Mouse (Mus musculus) MEL (cell line): ENCODE results near the gene Rffl. TPM values are rescaled to one million over a fixed set of nuclear protein-coding genes. Genes with fewer than 3 reads are reported as not detected.

Experiments used
- DNase-seq: peaks from one replicate; pipeline ENCODE4 v3.0.0; 2011; ENCODE audit warnings: low read depth, low spot score
- H3K27ac ChIP-seq: 2 replicates; pipeline ENCODE4 v1.5.1; 2012; ENCODE audit warnings: low read depth, mild to moderate bottlenecking, control low read depth, low read length, moderate library complexity; ENCODE audit not compliant: control insufficient read depth
- H3K27me3 ChIP-seq, 2 experiments: fragments of 150-350 bp in 1 of 2; sonication (generic) in 1 of 2; 2 replicates each; pipeline ENCODE4 v1.6.1; 2012; ENCODE audit warnings: low read length in 2 of 2, mild to moderate bottlenecking in 2 of 2, improper control_type of control experiment in 1 of 2, moderate library complexity in 1 of 2; ENCODE audit not compliant: insufficient read depth in 2 of 2, control insufficient read depth in 1 of 2
- H3K36me3 ChIP-seq, 2 experiments: 2 replicates each; pipeline ENCODE4 v1.6.1; 2012 to 2014; ENCODE audit warnings: low read length in 2 of 2, improper control_type of control experiment in 1 of 2, inconsistent platforms in 1 of 2, mild to moderate bottlenecking in 1 of 2; ENCODE audit not compliant: insufficient read depth in 2 of 2, control insufficient read depth in 1 of 2
- H3K4me1 ChIP-seq, 2 experiments: fragments of 150-350 bp in 1 of 2; sonication (generic) in 1 of 2; 2 replicates each; pipeline ENCODE4 v1.6.1; 2012; ENCODE audit warnings: low read length in 2 of 2, improper control_type of control experiment in 1 of 2, mild to moderate bottlenecking in 1 of 2; ENCODE audit not compliant: insufficient read depth in 2 of 2, control insufficient read depth in 1 of 2
- H3K4me3 ChIP-seq, 2 experiments: fragments of 150-350 bp in 1 of 2; sonication (generic) in 1 of 2; 2 replicates each; pipeline ENCODE4 v1.5.1; 2012; ENCODE audit warnings: low read depth in 2 of 2, low read length in 2 of 2, mild to moderate bottlenecking in 2 of 2, moderate library complexity in 2 of 2, control low read depth in 1 of 2, improper control_type of control experiment in 1 of 2; ENCODE audit not compliant: control insufficient read depth in 1 of 2, insufficient read depth in 1 of 2
- H3K79me2 ChIP-seq: 2 replicates; pipeline ENCODE4 v1.6.1; 2012; ENCODE audit warnings: mild to moderate bottlenecking, low read length, moderate library complexity; ENCODE audit not compliant: control insufficient read depth, poor library complexity, insufficient read depth
- H3K9ac ChIP-seq: 2 replicates; pipeline ENCODE4 v1.6.1; 2012; ENCODE audit warnings: low read depth, mild to moderate bottlenecking, control low read depth, low read length, moderate library complexity; ENCODE audit not compliant: control insufficient read depth, poor library complexity, severe bottlenecking
- H3K9me3 ChIP-seq: fragments of 150-350 bp; sonication (generic); replicated peaks from 2 replicates; pipeline ENCODE4 v1.6.1; 2012; ENCODE audit warnings: mild to moderate bottlenecking, low read length, improper control_type of control experiment, moderate library complexity; ENCODE audit not compliant: insufficient read depth
- BHLHE40 ChIP-seq: IDR thresholded peaks from 2 replicates; pipeline ENCODE4 v1.6.1; 2012; ENCODE audit warnings: low read depth, mild to moderate bottlenecking, inconsistent platforms, low read length, improper control_type of control experiment, borderline replicate concordance
- CHD1 ChIP-seq: IDR thresholded peaks from 2 replicates; pipeline ENCODE4 v1.6.1; 2012; ENCODE audit warnings: low read depth, mild to moderate bottlenecking, inconsistent platforms, low read length, improper control_type of control experiment
- CHD2 ChIP-seq: IDR thresholded peaks from 2 replicates; pipeline ENCODE4 v1.6.1; 2011; ENCODE audit warnings: low read length, improper control_type of control experiment
- CTCF ChIP-seq, 3 experiments: IDR thresholded peaks in 2 of 3; conservative IDR thresholded peaks in 1 of 3; 2 replicates each; pipeline ENCODE4 v1.5.1; 2011 to 2012; ENCODE audit warnings: low read length in 3 of 3, low read depth in 2 of 3, mild to moderate bottlenecking in 2 of 3, improper control_type of control experiment in 1 of 3, inconsistent platforms in 1 of 3, mixed read lengths in 1 of 3, moderate library complexity in 1 of 3; ENCODE audit not compliant: control insufficient read depth in 1 of 3, insufficient read depth in 1 of 3, poor library complexity in 1 of 3, severe bottlenecking in 1 of 3
- E2F4 ChIP-seq: IDR thresholded peaks from 2 replicates; pipeline ENCODE4 v1.6.1; 2011; ENCODE audit warnings: low read depth, low read length, improper control_type of control experiment, borderline replicate concordance
- EP300 ChIP-seq, 2 experiments: IDR thresholded peaks; 2 replicates each; pipeline ENCODE4 v1.6.1; 2011; ENCODE audit warnings: improper control_type of control experiment in 2 of 2, low read length in 2 of 2, low read depth in 1 of 2, mild to moderate bottlenecking in 1 of 2
- ETS1 ChIP-seq: IDR thresholded peaks from 2 replicates; pipeline ENCODE4 v1.6.1; 2012; ENCODE audit warnings: low read depth, mild to moderate bottlenecking, inconsistent platforms, low read length, improper control_type of control experiment, moderate library complexity
- GABPA ChIP-seq: IDR thresholded peaks from 2 replicates; pipeline ENCODE4 v1.6.1; 2012; ENCODE audit warnings: low read depth, mild to moderate bottlenecking, inconsistent platforms, low read length, improper control_type of control experiment, moderate library complexity
- GATA1 ChIP-seq: IDR thresholded peaks from 2 replicates; pipeline ENCODE4 v1.6.1; 2011; ENCODE audit warnings: low read depth, low read length, improper control_type of control experiment
- HCFC1 ChIP-seq: IDR thresholded peaks from 2 replicates; pipeline ENCODE4 v1.6.1; 2012; ENCODE audit warnings: low read depth, mild to moderate bottlenecking, inconsistent platforms, low read length, improper control_type of control experiment, moderate library complexity
- JUND ChIP-seq: IDR thresholded peaks from 2 replicates; pipeline ENCODE4 v1.6.1; 2011; ENCODE audit warnings: low read depth, mild to moderate bottlenecking, improper control_type of control experiment, low read length
- KAT2A ChIP-seq: conservative IDR thresholded peaks from 2 replicates; pipeline ENCODE4 v1.6.1; 2012; ENCODE audit warnings: low read depth, low read length, improper control_type of control experiment, inconsistent platforms
- MAFK ChIP-seq: IDR thresholded peaks from 2 replicates; pipeline ENCODE4 v1.6.1; 2011; ENCODE audit warnings: low read depth, mild to moderate bottlenecking, low read length, improper control_type of control experiment, borderline replicate concordance
- MAZ ChIP-seq: IDR thresholded peaks from 2 replicates; pipeline ENCODE4 v1.6.1; 2012; ENCODE audit warnings: low read depth, mild to moderate bottlenecking, inconsistent platforms, low read length, improper control_type of control experiment
- MEF2A ChIP-seq: IDR thresholded peaks from 2 replicates; pipeline ENCODE4 v1.6.1; 2014; ENCODE audit warnings: low read depth, mild to moderate bottlenecking, inconsistent platforms, low read length, improper control_type of control experiment; ENCODE audit not compliant: poor library complexity, insufficient replicate concordance, severe bottlenecking; ENCODE audit errors: extremely low read depth
- MXI1 ChIP-seq: IDR thresholded peaks from 2 replicates; pipeline ENCODE4 v1.6.1; 2011; ENCODE audit warnings: mild to moderate bottlenecking, low read depth, low read length, improper control_type of control experiment
- MYB ChIP-seq: IDR thresholded peaks from 2 replicates; pipeline ENCODE4 v1.6.1; 2011; ENCODE audit warnings: mild to moderate bottlenecking, low read depth, low read length, improper control_type of control experiment
- MYC ChIP-seq: IDR thresholded peaks from 2 replicates; pipeline ENCODE4 v1.6.1; 2011; ENCODE audit warnings: low read depth, mild to moderate bottlenecking, low read length, improper control_type of control experiment, moderate library complexity
- NELFE ChIP-seq: IDR thresholded peaks from 2 replicates; pipeline ENCODE4 v1.6.1; 2011; ENCODE audit warnings: low read depth, low read length, improper control_type of control experiment
- NRF1 ChIP-seq: IDR thresholded peaks from 2 replicates; pipeline ENCODE4 v1.6.1; 2014; ENCODE audit warnings: low read depth, mild to moderate bottlenecking, inconsistent platforms, low read length, improper control_type of control experiment, moderate library complexity; ENCODE audit not compliant: poor library complexity, insufficient read depth, severe bottlenecking
- POLR2A ChIP-seq, 2 experiments: IDR thresholded peaks; 2 replicates each; pipeline ENCODE4 v1.6.1; 2011 to 2012; ENCODE audit warnings: low read length in 2 of 2, mild to moderate bottlenecking in 2 of 2, control low read depth in 1 of 2, improper control_type of control experiment in 1 of 2, low read depth in 1 of 2, moderate library complexity in 1 of 2; ENCODE audit not compliant: control insufficient read depth in 1 of 2, insufficient read depth in 1 of 2, poor library complexity in 1 of 2
- POLR2AphosphoS2 ChIP-seq: IDR thresholded peaks from 2 replicates; pipeline ENCODE4 v1.6.1; 2011; ENCODE audit warnings: low read length, improper control_type of control experiment
- POLR2AphosphoS5 ChIP-seq: IDR thresholded peaks from 2 replicates; pipeline ENCODE4 v1.6.1; 2012; ENCODE audit warnings: low read depth, borderline replicate concordance, mild to moderate bottlenecking, inconsistent platforms, low read length, moderate library complexity, mixed read lengths
- RAD21 ChIP-seq: IDR thresholded peaks from 2 replicates; pipeline ENCODE4 v1.6.1; 2011; ENCODE audit warnings: mild to moderate bottlenecking, low read depth, low read length, improper control_type of control experiment
- RCOR1 ChIP-seq: IDR thresholded peaks from 2 replicates; pipeline ENCODE4 v1.6.1; 2012; ENCODE audit warnings: low read depth, mild to moderate bottlenecking, inconsistent platforms, low read length, improper control_type of control experiment
- SIN3A ChIP-seq: IDR thresholded peaks from 2 replicates; pipeline ENCODE4 v1.6.1; 2012; ENCODE audit warnings: low read length, improper control_type of control experiment, inconsistent platforms
- SMC3 ChIP-seq: IDR thresholded peaks from 2 replicates; pipeline ENCODE4 v1.6.1; 2011; ENCODE audit warnings: low read depth, low read length, improper control_type of control experiment
- TAL1 ChIP-seq: IDR thresholded peaks from 2 replicates; pipeline ENCODE4 v1.6.1; 2012; ENCODE audit warnings: mild to moderate bottlenecking, inconsistent platforms, low read length, moderate library complexity, mixed read lengths
- TBP ChIP-seq: IDR thresholded peaks from 2 replicates; pipeline ENCODE4 v1.8.0; 2011; ENCODE audit warnings: low read depth, low read length, improper control_type of control experiment
- TCF12 ChIP-seq: IDR thresholded peaks from 2 replicates; pipeline ENCODE4 v1.6.1; 2014; ENCODE audit warnings: low read depth, mild to moderate bottlenecking, inconsistent platforms, low read length, improper control_type of control experiment, moderate library complexity
- UBTF ChIP-seq: IDR thresholded peaks from 2 replicates; pipeline ENCODE4 v1.6.1; 2012; ENCODE audit warnings: low read depth, mild to moderate bottlenecking, inconsistent platforms, low read length, improper control_type of control experiment, moderate library complexity, borderline replicate concordance; ENCODE audit not compliant: insufficient read depth
- USF1 ChIP-seq: IDR thresholded peaks from 2 replicates; pipeline ENCODE4 v1.6.1; 2014; ENCODE audit warnings: low read depth, mild to moderate bottlenecking, inconsistent platforms, low read length, improper control_type of control experiment, moderate library complexity
- USF2 ChIP-seq, 2 experiments: IDR thresholded peaks; 2 replicates each; pipeline ENCODE4 v1.6.1; 2011 to 2012; ENCODE audit warnings: improper control_type of control experiment in 2 of 2, low read length in 2 of 2, borderline replicate concordance in 1 of 2, inconsistent platforms in 1 of 2, low read depth in 1 of 2, mild to moderate bottlenecking in 1 of 2; ENCODE audit not compliant: insufficient read depth in 1 of 2
- ZC3H11A ChIP-seq: IDR thresholded peaks from 2 replicates; pipeline ENCODE4 v1.6.1; 2012; ENCODE audit warnings: low read depth, mild to moderate bottlenecking, inconsistent platforms, low read length, improper control_type of control experiment
- ZKSCAN1 ChIP-seq: IDR thresholded peaks from 2 replicates; pipeline ENCODE4 v1.6.1; 2012; ENCODE audit warnings: low read depth, mild to moderate bottlenecking, inconsistent platforms, low read length, improper control_type of control experiment, moderate library complexity
- ZMIZ1 ChIP-seq: IDR thresholded peaks from 2 replicates; pipeline ENCODE4 v1.6.1; 2012; ENCODE audit warnings: low read depth, mild to moderate bottlenecking, inconsistent platforms, low read length, improper control_type of control experiment, moderate library complexity
- ZNF384 ChIP-seq: IDR thresholded peaks from 2 replicates; pipeline ENCODE4 v1.6.1; 2012; ENCODE audit warnings: low read depth, mild to moderate bottlenecking, inconsistent platforms, low read length, improper control_type of control experiment
- polyA plus RNA-seq, 2 experiments: library from polyadenylated mRNA; stranded (reverse) in 1 of 2; unstranded in 1 of 2; fragments of >175 nt in 1 of 2; fragments of >200 nt in 1 of 2; gene quantifications; 2 replicates each; pipeline versions ENCODE4 v1.2.1 to v1.2.4; 2012; ENCODE audit warnings: low replicate concordance in 2 of 2, low read depth in 1 of 2; ENCODE audit not compliant: insufficient read length in 2 of 2, insufficient read depth in 1 of 2, missing spikeins in 1 of 2
- total RNA-seq: library from RNA; depleted of rRNA; stranded (reverse); fragments of 300-350 nt; gene quantifications from 2 replicates; pipeline ENCODE4 v1.2.3, GENCODE M21; 2012

Gene Rffl
- total and polyA plus RNA-seq, 3 experiments: 15.2 to 17.8 TPM; not detected in 1

GRCm38 (mm10) chr11:82890342-82890762, 19.3 kb upstream of the Rffl start, which contains the start of gene Rad51d:
Gene Rad51d, minus strand, starts transcription at chr11:82890614.
- Histone ChIP-seq H3K4me1 (peaks cover 6 to 10% of the 10 kb centered on the region in 2 experiments; a peak in 3 of 4 replicates), H3K36me3 (peaks cover 0 to 8% of the 10 kb centered on the region in 2 experiments; a peak in 2 of 4 replicates), H3K79me2 (peaks cover 9% of the 10 kb centered on the region), H3K9me3 (no peaks in the 10 kb centered on the region), H3K9ac (peak within 1 kb of the TSS; percentile 82), H3K27ac (peak within 1 kb of the TSS; percentile 54), H3K27me3 (no peaks in the 10 kb centered on the region), H3K4me3 (peak within 1 kb of the TSS; percentile 79 to 82)
- peak; percentile 99 for DNase-seq
- TF ChIP-seq MXI1 (peak; percentile 53; the same call in 1 of the 2 replicates), MYC (peak; percentile 54), RAD21 (peak; percentile 99), SMC3 (peak; percentile 95), TAL1 (no peak), ZMIZ1 (peak; percentile 56), POLR2AphosphoS2 (peak; percentile 73; the same call in 1 of the 2 replicates), NRF1 (peak; percentile 35; the same call in 1 of the 2 replicates), JUND (no peak), POLR2AphosphoS5 (no peak), ETS1 (no peak), HCFC1 (peak; percentile 82), USF2 (IDR thresholded peaks at IDR 0.05; ENCODE audit: borderline replicate concordance in 1 of 2, insufficient read depth in 1 of 2, low read depth in 1 of 2, low read length in 2 of 2) (no peak), ZNF384 (peak; percentile 12; the same call in 1 of the 2 replicates), CHD1 (no peak), BHLHE40 (0 out of 2 replicates have a peak, but pooled peaks have one; percentile 25), E2F4 (no peak; the same call in 1 of the 2 replicates), USF1 (no peak), UBTF (no peak), RCOR1 (no peak), MAFK (no peak), MAZ (no peak), SIN3A (peak; percentile 89), GABPA (no peak), TCF12 (peak; percentile 45; the same call in 1 of the 2 replicates), POLR2A (IDR thresholded peaks at IDR 0.05; ENCODE audit: control insufficient read depth in 1 of 2, insufficient read depth in 1 of 2, low read depth in 1 of 2, low read length in 2 of 2, poor library complexity in 1 of 2) (peak; percentile 70 to 92), NELFE (peak; percentile 82), CHD2 (no peak), KAT2A (no peak), EP300 (IDR thresholded peaks at IDR 0.05; ENCODE audit: low read depth in 1 of 2, low read length in 2 of 2) (0 out of 4 replicates have a peak, but pooled peaks of 1 of the 2 experiments have one; percentile 26), TBP (peak; percentile 91), ZKSCAN1 (no peak), GATA1 (no peak), MYB (no peak), CTCF (IDR thresholded peaks at IDR 0.05 in 2 of 3, conservative IDR thresholded peaks at IDR 0.05 in 1 of 3; ENCODE audit: control insufficient read depth in 1 of 3, insufficient read depth in 1 of 3, low read depth in 2 of 3, low read length in 3 of 3, poor library complexity in 1 of 3, severe bottlenecking in 1 of 3) (peak; percentile 64 to 100 (median 98)), ZC3H11A (peak; percentile 94), MEF2A (no peak)
